Mouse (Mus musculus): Measurements from ENCODE around the gene Mff. TPM values are rescaled to one million over a fixed set of nuclear protein-coding genes. Genes with fewer than 3 reads are reported as not detected.

The Mff gene
- polyA plus RNA-seq, 1 experiment from 2014 or later, result 220 TPM

- DNase-seq (ENCODE audit: extremely low spot score, low spot score), result no peak
- Histone ChIP-seq H3K27me3 (ENCODE audit: poor library complexity, severe bottlenecking) (no peaks in the 10 kb centered on the region), H3K36me3 (replicated peaks) (no peaks in the 10 kb centered on the region), H3K4me3 (no peak overlapping the region), H3K27ac (no peak overlapping the region), H3K4me1 (no peaks in the 10 kb centered on the region), H3K9me3 (no peaks in the 10 kb centered on the region)
- WGBS, result 77% methylated on average over 3 of the region's 3 CpGs
Measured at GRCm38 (mm10) chr1:82783559-82783958, 58.9 kb downstream of the Mff start.

DNA sequence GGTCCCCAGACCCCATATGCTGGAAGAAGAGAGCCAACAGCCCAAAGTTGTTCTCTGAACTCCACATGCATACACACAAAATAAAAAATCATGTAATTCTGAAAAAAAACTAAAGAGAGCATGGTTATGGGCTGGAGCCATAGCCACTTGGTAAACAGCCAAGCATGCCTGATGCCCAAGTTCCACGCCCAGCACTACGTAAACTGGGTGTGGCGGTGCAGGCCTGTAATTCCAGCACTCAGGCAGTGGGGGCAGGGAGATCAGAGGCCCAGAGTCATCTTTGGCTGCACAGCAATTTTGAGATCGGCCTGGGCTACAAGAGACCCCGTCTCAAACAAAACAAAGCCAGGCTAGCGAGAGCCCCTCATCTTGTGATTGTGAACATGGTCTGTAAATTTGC lies 60.9 kb downstream of the Mff start:
- DNase-seq (ENCODE audit: extremely low spot score, low spot score), result no peak
- H3K27ac ChIP-seq, result no peak overlapping the region
- no peak overlapping the region for H3K4me3 ChIP-seq
- 84% methylated on average over 6 of the region's 6 CpGs for WGBS
- H3K36me3 ChIP-seq (replicated peaks), result no peaks in the 10 kb centered on the region
- H3K9me3 ChIP-seq, result no peaks in the 10 kb centered on the region
- H3K4me1 ChIP-seq, result no peaks in the 10 kb centered on the region
- no peaks in the 10 kb centered on the region for H3K27me3 ChIP-seq (ENCODE audit: poor library complexity, severe bottlenecking)

GRCm38 (mm10) chr1:82787414-82787813 lies 62.7 kb downstream of the Mff start:
- Histone ChIP-seq H3K9me3 (no peaks in the 10 kb centered on the region), H3K36me3 (replicated peaks) (no peaks in the 10 kb centered on the region), H3K27ac (no peak overlapping the region), H3K4me3 (no peak overlapping the region), H3K4me1 (no peaks in the 10 kb centered on the region), H3K27me3 (ENCODE audit: poor library complexity, severe bottlenecking) (no peaks in the 10 kb centered on the region)
- 14% methylated on average over 2 of the region's 2 CpGs for WGBS
- DNase-seq (ENCODE audit: extremely low spot score, low spot score), result peak; percentile 26

DNA sequence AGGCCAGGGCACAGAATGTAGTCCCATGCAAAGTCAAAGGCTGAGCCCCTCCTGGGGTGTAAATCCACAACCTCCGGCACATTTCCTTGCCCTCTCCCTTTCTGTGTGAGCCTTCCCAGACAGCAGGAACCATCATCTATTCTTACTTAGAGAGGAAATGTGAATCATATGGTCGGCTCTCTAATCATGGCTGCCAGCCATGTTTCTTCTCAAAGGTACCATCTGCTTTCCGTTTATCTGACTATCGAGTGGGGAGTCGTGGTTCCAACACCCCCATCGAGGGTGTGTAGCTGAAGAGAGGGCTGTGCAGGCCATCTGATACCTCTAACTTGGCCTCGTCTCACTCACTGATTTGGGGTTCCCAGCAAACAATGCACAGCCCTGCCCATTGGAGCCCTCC lies 63.4 kb downstream of the Mff start:
- H3K9me3 ChIP-seq, result no peaks in the 10 kb centered on the region
- H3K27me3 ChIP-seq (ENCODE audit: poor library complexity, severe bottlenecking), result no peaks in the 10 kb centered on the region
- H3K27ac ChIP-seq, result no peak overlapping the region
- 81% methylated on average over 7 of the region's 7 CpGs for whole genome bisulfite sequencing
- H3K36me3 ChIP-seq (replicated peaks), result no peaks in the 10 kb centered on the region
- no peak overlapping the region for H3K4me3 ChIP-seq
- DNase-seq (ENCODE audit: extremely low spot score, low spot score), result no peak
- no peaks in the 10 kb centered on the region for H3K4me1 ChIP-seq

DNA sequence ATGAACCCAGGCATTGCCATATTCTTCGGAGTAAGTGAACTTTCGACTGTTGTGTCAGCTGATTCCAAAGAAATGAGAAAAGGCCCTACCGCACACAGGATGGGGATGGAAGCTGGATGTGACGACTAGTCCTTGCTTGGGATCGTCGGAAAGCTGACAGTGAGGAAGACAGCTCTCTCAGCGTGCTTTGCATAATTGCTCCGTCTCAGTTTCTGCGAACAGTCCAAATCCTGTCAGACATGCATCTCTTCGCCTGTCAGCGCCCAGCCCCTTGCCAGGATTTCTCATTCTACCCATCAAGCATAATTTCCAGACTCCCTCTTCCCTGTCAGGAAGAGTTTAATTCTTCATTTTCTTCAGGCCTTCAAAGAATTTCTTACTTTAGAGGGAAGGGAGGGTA lies 66.4 kb downstream of the Mff start:
- Histone ChIP-seq H3K4me3 (no peak overlapping the region), H3K4me1 (no peaks in the 10 kb centered on the region), H3K36me3 (replicated peaks) (no peaks in the 10 kb centered on the region), H3K27ac (no peak overlapping the region), H3K9me3 (no peaks in the 10 kb centered on the region), H3K27me3 (ENCODE audit: poor library complexity, severe bottlenecking) (no peaks in the 10 kb centered on the region)
- no peak for DNase-seq (ENCODE audit: extremely low spot score, low spot score)
- 89% methylated on average over 11 of the region's 11 CpGs for WGBS

DNA sequence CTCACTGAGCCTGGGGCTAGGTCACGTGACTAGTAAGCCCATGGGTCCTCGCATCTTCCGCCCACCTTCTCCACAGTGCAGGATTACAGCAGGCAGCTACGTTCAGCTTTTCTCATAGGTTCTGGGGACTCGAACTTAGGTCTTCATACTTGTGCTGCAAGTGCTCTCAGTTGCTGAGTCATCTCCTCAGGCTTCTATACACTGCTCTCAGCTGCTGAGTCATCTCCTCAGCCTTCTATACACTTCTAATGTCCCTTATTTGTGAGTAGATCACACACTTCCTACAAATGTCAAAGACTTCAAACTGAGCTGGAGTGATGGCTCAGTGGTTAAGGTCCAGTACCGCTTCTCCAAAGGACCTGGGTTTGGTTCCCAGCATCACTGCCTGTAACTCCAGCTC lies 67.5 kb downstream of the Mff start:
- Histone ChIP-seq H3K27me3 (ENCODE audit: poor library complexity, severe bottlenecking) (no peaks in the 10 kb centered on the region), H3K4me3 (no peak overlapping the region), H3K27ac (no peak overlapping the region), H3K9me3 (no peaks in the 10 kb centered on the region), H3K36me3 (replicated peaks) (no peaks in the 10 kb centered on the region), H3K4me1 (no peaks in the 10 kb centered on the region)
- WGBS, result 90% methylated on average over 6 of the region's 6 CpGs
- DNase-seq (ENCODE audit: extremely low spot score, low spot score), result no peak

DNA sequence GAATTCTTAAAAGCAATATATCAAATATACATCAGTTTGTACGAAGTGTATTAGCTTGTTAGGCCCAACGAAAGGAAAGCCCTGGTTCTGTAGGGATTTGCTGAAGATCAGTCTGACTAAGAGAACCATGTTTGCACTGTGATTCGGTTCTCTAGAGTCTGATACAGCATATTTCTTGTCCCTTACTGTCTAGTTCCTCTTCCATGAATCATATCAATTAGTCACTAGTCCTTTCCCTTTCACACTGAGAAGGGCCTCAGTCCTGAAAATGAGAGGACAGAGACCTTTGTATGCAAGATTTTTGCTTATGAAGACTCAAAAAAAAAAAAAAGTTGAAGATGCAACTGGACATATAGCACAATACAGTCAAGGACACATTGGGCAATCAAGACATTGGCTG lies 68.4 kb downstream of the Mff start:
- DNase-seq (ENCODE audit: extremely low spot score, low spot score), result no peak
- Histone ChIP-seq H3K4me3 (no peak overlapping the region), H3K27me3 (ENCODE audit: poor library complexity, severe bottlenecking) (no peaks in the 10 kb centered on the region), H3K27ac (no peak overlapping the region), H3K4me1 (no peaks in the 10 kb centered on the region), H3K9me3 (no peaks in the 10 kb centered on the region), H3K36me3 (replicated peaks) (no peaks in the 10 kb centered on the region)
- 88% methylated on average over 3 of the region's 3 CpGs for WGBS

GRCm38 (mm10) chr1:82793986-82794385 lies 69.3 kb downstream of the Mff start:
- no peaks in the 10 kb centered on the region for H3K36me3 ChIP-seq (replicated peaks)
- H3K27me3 ChIP-seq (ENCODE audit: poor library complexity, severe bottlenecking), result no peaks in the 10 kb centered on the region
- no peak overlapping the region for H3K4me3 ChIP-seq
- no peak overlapping the region for H3K27ac ChIP-seq
- H3K9me3 ChIP-seq, result no peaks in the 10 kb centered on the region
- WGBS, result 57% methylated on average over 4 of the region's 4 CpGs
- no peaks in the 10 kb centered on the region for H3K4me1 ChIP-seq
- no peak for DNase-seq (ENCODE audit: extremely low spot score, low spot score)

DNA sequence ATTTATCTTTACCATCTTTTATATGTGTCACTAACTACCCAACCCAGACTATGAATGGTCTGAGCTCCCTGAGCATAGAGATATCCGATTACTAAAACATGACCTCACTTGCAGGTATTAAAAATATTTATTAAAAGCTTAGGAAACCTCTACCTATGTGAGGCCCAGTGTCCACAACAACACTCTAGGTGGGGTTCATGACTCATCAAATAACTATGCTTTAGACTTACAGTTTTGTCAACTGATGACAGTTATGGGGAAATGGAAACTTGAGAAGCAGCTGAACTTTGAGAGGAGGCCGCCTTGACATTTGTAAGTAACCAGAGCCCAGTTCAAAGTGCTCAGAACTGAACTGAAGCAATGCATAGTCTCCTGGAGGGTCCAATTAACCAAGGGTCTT lies 70.5 kb downstream of the Mff start:
- H3K27me3 ChIP-seq (ENCODE audit: poor library complexity, severe bottlenecking), result no peaks in the 10 kb centered on the region
- WGBS, result 85% methylated on average over 2 of the region's 2 CpGs
- DNase-seq (ENCODE audit: extremely low spot score, low spot score), result no peak

DNA sequence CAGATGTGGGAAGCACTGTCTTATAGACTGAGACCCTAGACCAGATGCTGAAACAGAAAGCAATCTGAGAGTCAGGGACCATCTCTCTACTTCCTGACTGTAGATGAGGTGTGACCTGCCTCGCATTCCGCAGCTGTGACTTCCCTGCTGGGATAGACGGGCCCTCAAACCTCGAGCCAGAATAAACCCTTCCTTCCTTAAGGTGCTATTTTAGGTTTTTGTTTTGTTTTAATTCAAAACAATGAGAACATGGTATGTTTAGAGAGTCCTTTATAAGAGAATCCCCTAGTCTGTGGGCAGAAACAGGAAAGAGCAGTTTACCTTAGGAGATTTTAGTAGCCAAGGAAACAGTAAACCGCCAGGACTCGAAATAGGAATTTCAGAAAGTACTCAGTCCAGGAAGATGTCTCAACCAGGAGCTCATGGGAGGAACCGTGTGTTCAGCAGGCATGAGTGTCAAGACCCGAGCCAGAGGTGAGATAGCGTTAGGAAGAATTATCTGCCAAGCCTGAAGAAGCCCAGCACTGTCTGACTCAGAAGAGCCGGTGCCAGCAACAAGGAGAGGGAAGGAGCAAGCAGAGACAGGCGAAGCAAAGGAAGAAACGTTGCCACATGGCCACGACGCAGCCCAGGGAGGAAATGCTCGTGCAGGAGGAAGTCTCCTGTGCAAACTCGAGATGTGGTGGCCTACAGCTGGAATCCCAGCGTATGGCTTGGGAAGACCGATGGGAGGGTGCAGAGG lies 71.2 kb downstream of the Mff start:
- WGBS, result 84% methylated on average over 18 of the region's 18 CpGs

More for the DNA sequence above, 70.5 kb downstream of the Mff start:
- Histone ChIP-seq H3K9me3 (no peaks in the 10 kb centered on the region), H3K4me1 (no peaks in the 10 kb centered on the region), H3K36me3 (replicated peaks) (no peaks in the 10 kb centered on the region), H3K27ac (no peak overlapping the region), H3K4me3 (no peak overlapping the region)

GRCm38 (mm10) chr1:82797088-82797487 lies 72.4 kb downstream of the Mff start:
- no peaks in the 10 kb centered on the region for H3K9me3 ChIP-seq
- no peak for DNase-seq (ENCODE audit: extremely low spot score, low spot score)
- H3K36me3 ChIP-seq (replicated peaks), result no peaks in the 10 kb centered on the region
- H3K4me1 ChIP-seq, result no peaks in the 10 kb centered on the region
- H3K27ac ChIP-seq, result no peak overlapping the region
- 96% methylated on average over 4 of the region's 4 CpGs for WGBS
- no peaks in the 10 kb centered on the region for H3K27me3 ChIP-seq (ENCODE audit: poor library complexity, severe bottlenecking)
- H3K4me3 ChIP-seq, result no peak overlapping the region

More for the DNA sequence above, 71.2 kb downstream of the Mff start:
- Histone ChIP-seq H3K9me3 (no peaks in the 10 kb centered on the region), H3K27me3 (ENCODE audit: poor library complexity, severe bottlenecking) (no peaks in the 10 kb centered on the region), H3K27ac (no peak overlapping the region), H3K4me1 (no peaks in the 10 kb centered on the region), H3K36me3 (replicated peaks) (no peaks in the 10 kb centered on the region), H3K4me3 (no peak overlapping the region)
- no peak for DNase-seq (ENCODE audit: extremely low spot score, low spot score)

DNA sequence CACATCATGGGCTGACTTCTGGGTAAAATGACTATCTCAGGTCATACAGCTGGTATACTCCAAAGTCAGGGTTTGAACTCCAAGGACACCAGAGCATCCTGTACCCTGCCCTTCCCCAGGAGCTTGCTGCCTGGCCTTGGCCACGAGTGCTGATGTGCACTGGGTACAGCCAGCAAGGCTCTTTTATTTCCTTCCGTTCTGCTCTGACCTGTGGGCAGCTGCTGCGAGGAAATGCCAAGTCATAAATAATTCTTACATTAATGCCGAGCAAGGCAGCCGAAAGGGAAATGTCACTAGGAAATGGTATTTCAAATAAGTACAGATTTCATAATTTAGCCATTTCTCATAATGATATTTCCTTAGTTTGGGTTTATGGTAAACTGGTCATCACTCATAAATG lies 73.6 kb downstream of the Mff start:
- no peaks in the 10 kb centered on the region for H3K4me1 ChIP-seq
- no peak overlapping the region for H3K27ac ChIP-seq
- no peaks in the 10 kb centered on the region for H3K9me3 ChIP-seq
- H3K27me3 ChIP-seq (ENCODE audit: poor library complexity, severe bottlenecking), result no peaks in the 10 kb centered on the region
- no peaks in the 10 kb centered on the region for H3K36me3 ChIP-seq (replicated peaks)
- 87% methylated on average over 5 of the region's 5 CpGs for WGBS
- DNase-seq (ENCODE audit: extremely low spot score, low spot score), result no peak
- H3K4me3 ChIP-seq, result no peak overlapping the region

DNA sequence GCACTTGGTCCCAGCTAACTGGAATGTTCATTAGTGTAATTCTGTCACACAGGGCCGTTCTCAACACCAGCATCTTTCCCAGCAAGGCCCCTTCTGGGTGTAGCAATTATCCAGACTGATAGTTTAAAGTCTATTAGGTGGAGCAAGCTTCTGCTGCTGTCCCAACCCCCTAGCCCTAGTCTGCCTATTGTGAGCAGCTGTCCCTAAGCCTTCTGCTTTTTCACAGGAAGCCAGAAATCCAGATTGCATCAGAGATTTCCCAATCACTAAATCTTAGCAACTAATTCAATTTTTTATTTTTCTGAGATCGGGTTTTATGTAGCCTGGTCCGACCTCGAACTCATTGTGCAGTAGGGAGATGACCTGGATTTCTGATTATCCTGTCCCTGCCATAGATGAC lies 74.2 kb downstream of the Mff start:
- Histone ChIP-seq H3K27ac (no peak overlapping the region), H3K4me1 (no peaks in the 10 kb centered on the region), H3K4me3 (no peak overlapping the region), H3K27me3 (ENCODE audit: poor library complexity, severe bottlenecking) (no peaks in the 10 kb centered on the region), H3K36me3 (replicated peaks) (no peaks in the 10 kb centered on the region), H3K9me3 (no peaks in the 10 kb centered on the region)
- no peak for DNase-seq (ENCODE audit: extremely low spot score, low spot score)
- 87% methylated on average over 4 of the region's 4 CpGs for WGBS
